In the genomic region with DNA sequence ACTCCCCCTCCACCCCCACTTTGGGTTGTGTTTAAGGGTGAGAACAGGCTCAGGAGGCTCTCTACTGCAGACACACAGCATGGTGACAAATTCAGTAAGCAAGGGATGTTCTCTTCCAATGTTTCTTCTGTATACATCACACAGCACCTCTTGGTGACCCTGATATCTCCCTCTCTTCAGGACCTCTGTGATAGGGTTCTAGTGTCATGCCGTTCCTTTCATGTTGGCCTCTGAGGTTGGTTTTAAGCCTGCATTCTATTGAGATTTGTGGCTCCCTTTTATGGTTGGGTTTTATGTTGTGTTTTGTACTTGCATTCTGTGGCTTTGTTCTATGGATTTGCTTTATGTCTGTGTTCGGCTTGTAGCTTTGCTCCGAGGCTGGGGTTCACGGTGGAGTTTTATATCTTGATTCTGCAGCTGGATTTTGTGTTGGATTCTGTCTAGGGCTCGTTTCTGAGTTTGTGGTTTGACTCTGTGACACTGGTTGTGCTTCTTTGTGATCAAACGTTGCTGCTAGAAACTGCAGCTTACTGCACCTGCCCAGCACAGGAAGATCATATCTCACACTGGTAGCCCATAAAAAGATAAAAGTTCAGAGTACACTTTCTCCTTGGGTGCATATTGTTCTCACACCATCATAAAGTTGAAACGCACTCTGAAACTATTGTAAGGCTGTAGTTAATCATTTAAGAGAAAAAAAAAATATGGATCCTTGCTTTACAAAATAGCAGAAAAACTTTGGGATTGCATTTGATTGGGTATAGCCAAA, we compare ENCODE assay signal across 28 mouse cellular contexts. TPM values are rescaled to one million over a fixed set of nuclear protein-coding genes. Genes with fewer than 3 reads are reported as not detected.
DNase-seq lines count a peak whose midpoint lies in the region; ATAC-seq and TF ChIP-seq lines count a peak whose summit lies in the region.
"Had no signal": no experiment of that assay in that cellular context is flagged by ENCODE, and none has a peak within 500 bp of the region (broad histone marks: within the 10 kb centered on the region; RNA-seq: fewer than 3 reads in every experiment).

No protein-coding gene starts in this region.

- peak; percentile 14 for DNase-seq in midbrain, embryonic 11.5 days (ENCODE audit: low spot score, missing footprints)
- DNase-seq in CD4-positive helper T cell, adult 2 months (ENCODE audit: low read depth, low spot score) = peak; percentile 15
- peak; percentile 54 for DNase-seq in intestine, embryonic 14.5 days (ENCODE audit: low spot score)
- no peak for DNase-seq in left cerebral cortex, adult 18-20 months (ENCODE audit: low spot score in 2 of 2)
- no peak for DNase-seq in gastrocnemius, postnatal 4 days (ENCODE audit: low spot score in 2 of 2)
- DNase-seq in gastrocnemius, postnatal 36 days = no peak
- DNase-seq: adrenal gland, postnatal 10 days; adrenal gland, postnatal 36 days; cerebellum, adult 11 months; cerebellum, adult 2 months; cerebellum, adult 9-11 months; cerebellum, postnatal 25 days; forebrain, postnatal 0 days; gastrocnemius, postnatal 25 days; heart, adult 11 months; heart, postnatal 10 days; heart, postnatal 4 days had no signal

- no peak overlapping the region for H3K9ac ChIP-seq in midbrain, embryonic 11.5 days (ENCODE audit: low read length)
- no peak overlapping the region for H3K9ac ChIP-seq in midbrain, embryonic 15.5 days
- no peak overlapping the region for H3K9ac ChIP-seq in intestine, embryonic 14.5 days (ENCODE audit: low read length)
- no peak overlapping the region for H3K9ac ChIP-seq in intestine, postnatal 0 days (ENCODE audit: low read depth, low read length)
- H3K9ac ChIP-seq: embryonic facial prominence, embryonic 12.5 days; embryonic facial prominence, embryonic 15.5 days; forebrain, postnatal 0 days; hindbrain, embryonic 14.5 days had no signal

- ATAC-seq in midbrain, embryonic 11.5 days (ENCODE audit: low FRiP score) = no peak
- no peak for ATAC-seq in midbrain, embryonic 15.5 days (replicated peaks)
- 0 out of 2 replicates have a peak, but pooled peaks have one; percentile 53 for ATAC-seq in intestine, embryonic 14.5 days (replicated peaks; ENCODE audit: low FRiP score, low TSS enrichment, low read depth)
- ATAC-seq in intestine, postnatal 0 days = peak; percentile 90
- ATAC-seq: forebrain, embryonic 14.5 days; forebrain, postnatal 0 days; hindbrain, postnatal 0 days; Patski had no signal

- no peaks in the 10 kb centered on the region for H3K4me1 ChIP-seq in midbrain, embryonic 11.5 days (ENCODE audit: control insufficient read depth, insufficient read depth, low read length)
- H3K4me1 ChIP-seq in midbrain, embryonic 15.5 days = no peaks in the 10 kb centered on the region
- H3K4me1 ChIP-seq in intestine, embryonic 14.5 days (replicated peaks; ENCODE audit: control insufficient read depth, insufficient read depth, low read length) = no peaks in the 10 kb centered on the region
- 0 out of 2 replicates have a peak, but pooled peaks cover 3% of the 10 kb centered on the region for H3K4me1 ChIP-seq in intestine, postnatal 0 days (replicated peaks; ENCODE audit: control insufficient read depth, insufficient read depth, low read length)
- H3K4me1 ChIP-seq: embryonic facial prominence, embryonic 12.5 days; embryonic facial prominence, embryonic 15.5 days had no signal

- H3K4me2 ChIP-seq in midbrain, embryonic 11.5 days = no peak overlapping the region
- no peak overlapping the region for H3K4me2 ChIP-seq in midbrain, embryonic 15.5 days
- no peak overlapping the region for H3K4me2 ChIP-seq in intestine, embryonic 14.5 days (ENCODE audit: low read length)
- H3K4me2 ChIP-seq in intestine, postnatal 0 days (replicated peaks; ENCODE audit: low read depth) = 0 out of 2 replicates have a peak overlapping the region, but pooled peaks have one; percentile 9
- H3K4me2 ChIP-seq: embryonic facial prominence, embryonic 12.5 days; embryonic facial prominence, embryonic 15.5 days; heart, embryonic 11.5 days; hindbrain, embryonic 14.5 days had no signal

- H3K36me3 ChIP-seq in midbrain, embryonic 11.5 days (ENCODE audit: control insufficient read depth, insufficient read depth, low read length) = no peaks in the 10 kb centered on the region
- H3K36me3 ChIP-seq in midbrain, embryonic 15.5 days (replicated peaks) = no peaks in the 10 kb centered on the region
- no peaks in the 10 kb centered on the region for H3K36me3 ChIP-seq in intestine, embryonic 14.5 days (ENCODE audit: control insufficient read depth, insufficient read depth, low read length)
- H3K36me3 ChIP-seq in intestine, postnatal 0 days (ENCODE audit: control insufficient read depth, insufficient read depth) = no peaks in the 10 kb centered on the region
- H3K36me3 ChIP-seq: embryonic facial prominence, embryonic 12.5 days; embryonic facial prominence, embryonic 15.5 days; G1E had no signal

- 84% methylated on average over 7 of the region's 7 CpGs for WGBS in midbrain, embryonic 11.5 days
- WGBS in midbrain, embryonic 15.5 days = 77% methylated on average over 7 of the region's 7 CpGs
- WGBS in intestine, embryonic 14.5 days = 65% methylated on average over 7 of the region's 7 CpGs
- WGBS in intestine, postnatal 0 days = 37% methylated on average over 7 of the region's 7 CpGs

- H3K27me3 ChIP-seq in midbrain, embryonic 11.5 days (ENCODE audit: control insufficient read depth, insufficient read depth, low read length) = no peaks in the 10 kb centered on the region
- no peaks in the 10 kb centered on the region for H3K27me3 ChIP-seq in midbrain, embryonic 15.5 days (replicated peaks)
- H3K27me3 ChIP-seq in intestine, embryonic 14.5 days (replicated peaks; ENCODE audit: control insufficient read depth, insufficient read depth, low read length) = no peaks in the 10 kb centered on the region
- H3K27me3 ChIP-seq in intestine, postnatal 0 days (replicated peaks; ENCODE audit: control insufficient read depth, insufficient read depth, low read length) = no peaks in the 10 kb centered on the region
- H3K27me3 ChIP-seq: CH12.LX; embryonic facial prominence, embryonic 12.5 days; embryonic facial prominence, embryonic 15.5 days had no signal

- intact Hi-C loops in gastrocnemius, postnatal 36 days (cut with DNase I) = no loop called here

- no peak overlapping the region for H3K27ac ChIP-seq in midbrain, embryonic 11.5 days (ENCODE audit: low read depth, low read length)
- no peak overlapping the region for H3K27ac ChIP-seq in midbrain, embryonic 15.5 days
- no peak overlapping the region for H3K27ac ChIP-seq in intestine, embryonic 14.5 days (ENCODE audit: low read depth)
- H3K27ac ChIP-seq in intestine, postnatal 0 days (ENCODE audit: low read depth, low read length) = peak overlapping the region; percentile 50; the same call in 1 of the 2 replicates
- H3K27ac ChIP-seq: embryonic facial prominence, embryonic 12.5 days; embryonic facial prominence, embryonic 15.5 days; hindbrain, embryonic 14.5 days; hindbrain, postnatal 0 days had no signal

- H3K9me3 ChIP-seq in midbrain, embryonic 11.5 days (ENCODE audit: control insufficient read depth, low read length) = no peaks in the 10 kb centered on the region
- no peaks in the 10 kb centered on the region for H3K9me3 ChIP-seq in midbrain, embryonic 15.5 days
- H3K9me3 ChIP-seq in intestine, embryonic 14.5 days (ENCODE audit: control insufficient read depth, low read length) = no peaks in the 10 kb centered on the region
- no peaks in the 10 kb centered on the region for H3K9me3 ChIP-seq in intestine, postnatal 0 days (ENCODE audit: control insufficient read depth)
- H3K9me3 ChIP-seq: embryonic facial prominence, embryonic 12.5 days; embryonic facial prominence, embryonic 15.5 days; G1E had no signal

- no peak overlapping the region for H3K4me3 ChIP-seq in midbrain, embryonic 11.5 days (ENCODE audit: low read depth, low read length)
- H3K4me3 ChIP-seq in midbrain, embryonic 15.5 days = no peak overlapping the region
- no peak overlapping the region for H3K4me3 ChIP-seq in intestine, embryonic 14.5 days (ENCODE audit: low read depth, low read length)
- no peak overlapping the region for H3K4me3 ChIP-seq in intestine, postnatal 0 days (ENCODE audit: low read depth, low read length)
- H3K4me3 ChIP-seq: embryonic facial prominence, embryonic 12.5 days; embryonic facial prominence, embryonic 15.5 days had no signal

- no peak for TF ChIP-seq CTCF in intestine, postnatal 0 days (IDR thresholded peaks at IDR 0.05; ENCODE audit: low read depth)

RNA-seq across cellular contexts. Expression of gene Cers4, which starts 18.2 kb away (rescaled TPM):
- polyA plus RNA-seq in midbrain, embryonic 11.5 days (2014; fragmentation: Nextera tagmentation; extraction: Ambion mirVana) = 12.7 and 15.0 TPM in 2 replicates
- 49.2 and 58.3 TPM in 2 replicates for polyA plus RNA-seq in midbrain, embryonic 15.5 days (2015; fragmentation: Nextera tagmentation; extraction: Ambion mirVana)
- 25.0 and 27.3 TPM in 2 replicates for polyA plus RNA-seq in intestine, embryonic 14.5 days (2014; fragmentation: Nextera tagmentation; extraction: Ambion mirVana)
- 8.6 and 12.7 TPM in 2 replicates for polyA plus RNA-seq in intestine, postnatal 0 days (2015; fragmentation: Nextera tagmentation; extraction: Ambion mirVana)
- total RNA-seq in left cerebral cortex, adult 18-20 months (2021) = 10 to 100 TPM; 43.6 to 48.1 TPM
- 10 to 100 TPM; 14.6 to 16.4 TPM for total RNA-seq in gastrocnemius, postnatal 4 days (2021)
- total RNA-seq in gastrocnemius, postnatal 36 days (2021) = 1 to 10 TPM; 3.1 to 5.1 TPM
- polyA plus RNA-seq: G1E had no signal

Comparison
In these comparisons a context has a peak if more than half of its experiments do, and no peak if none do; other contexts are left out.
1. ATAC-seq: peak in intestine, embryonic 14.5 days (single experiment) and intestine, postnatal 0 days (single experiment); none in midbrain, embryonic 11.5 days (single experiment) and midbrain, embryonic 15.5 days (single experiment).
2. DNase-seq: peak in midbrain, embryonic 11.5 days (single experiment), CD4-positive helper T cell, adult 2 months (single experiment) and intestine, embryonic 14.5 days (single experiment); none in left cerebral cortex, adult 18-20 months (0 of 2), gastrocnemius, postnatal 4 days (0 of 2) and gastrocnemius, postnatal 36 days (0 of 2).